Mouse (Mus musculus) brain, embryonic 14.5 days (tissue): Measurements from ENCODE around the gene 5430427O19Rik. TPM values are rescaled to one million over a fixed set of nuclear protein-coding genes. Genes with fewer than 3 reads are reported as not detected.

Experiments
- DNase-seq: peaks from one replicate; pipeline ENCODE4 v3.0.0-alpha.2; 2011; ENCODE audit warnings: low read depth
- CTCF ChIP-seq: fragments of 200-500 bp; IDR thresholded peaks from 2 replicates; pipeline ENCODE4 v1.5.1; 2012; ENCODE audit warnings: inconsistent platforms, mild to moderate bottlenecking, moderate library complexity, borderline replicate concordance; ENCODE audit not compliant: insufficient read depth, insufficient read length; ENCODE audit errors: extremely low read depth
- POLR2A ChIP-seq: fragments of 200-500 bp; IDR thresholded peaks from 2 replicates; pipeline ENCODE4 v1.6.1; 2012; ENCODE audit warnings: mild to moderate bottlenecking, inconsistent platforms, borderline replicate concordance; ENCODE audit not compliant: poor library complexity, insufficient read depth, insufficient read length, severe bottlenecking; ENCODE audit errors: extremely low read depth
- polyA plus RNA-seq: library from polyadenylated mRNA; depleted of rRNA; stranded (reverse); fragments of >200 nt; gene quantifications from 2 replicates; pipeline ENCODE4 v1.2.3, GENCODE M21; 2012; rRNA removed

Gene 5430427O19Rik
- polyA plus RNA-seq, 1 experiment: 0.03 TPM

DNA sequence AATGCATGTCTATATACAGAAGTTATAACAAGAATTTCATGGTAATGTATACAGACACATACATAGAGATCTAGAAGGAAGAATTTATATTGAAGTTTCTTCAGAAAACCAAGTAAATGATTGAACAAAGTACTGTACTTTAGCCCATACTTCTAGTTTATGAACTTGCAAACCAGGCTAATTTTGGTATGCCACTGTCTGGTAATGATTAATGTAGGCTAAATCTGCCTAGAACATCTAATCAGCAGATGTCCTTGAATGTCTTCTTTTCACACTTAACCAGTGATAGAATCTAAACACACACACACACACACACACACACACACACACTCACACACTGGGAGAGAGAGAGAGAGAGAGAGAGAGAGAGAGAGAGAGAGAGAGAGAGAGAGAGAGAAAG lies 8.1 kb downstream of the 5430427O19Rik start:
- DNase-seq: no peak
- TF ChIP-seq POLR2A: no peak
- no peak for TF ChIP-seq CTCF

DNA sequence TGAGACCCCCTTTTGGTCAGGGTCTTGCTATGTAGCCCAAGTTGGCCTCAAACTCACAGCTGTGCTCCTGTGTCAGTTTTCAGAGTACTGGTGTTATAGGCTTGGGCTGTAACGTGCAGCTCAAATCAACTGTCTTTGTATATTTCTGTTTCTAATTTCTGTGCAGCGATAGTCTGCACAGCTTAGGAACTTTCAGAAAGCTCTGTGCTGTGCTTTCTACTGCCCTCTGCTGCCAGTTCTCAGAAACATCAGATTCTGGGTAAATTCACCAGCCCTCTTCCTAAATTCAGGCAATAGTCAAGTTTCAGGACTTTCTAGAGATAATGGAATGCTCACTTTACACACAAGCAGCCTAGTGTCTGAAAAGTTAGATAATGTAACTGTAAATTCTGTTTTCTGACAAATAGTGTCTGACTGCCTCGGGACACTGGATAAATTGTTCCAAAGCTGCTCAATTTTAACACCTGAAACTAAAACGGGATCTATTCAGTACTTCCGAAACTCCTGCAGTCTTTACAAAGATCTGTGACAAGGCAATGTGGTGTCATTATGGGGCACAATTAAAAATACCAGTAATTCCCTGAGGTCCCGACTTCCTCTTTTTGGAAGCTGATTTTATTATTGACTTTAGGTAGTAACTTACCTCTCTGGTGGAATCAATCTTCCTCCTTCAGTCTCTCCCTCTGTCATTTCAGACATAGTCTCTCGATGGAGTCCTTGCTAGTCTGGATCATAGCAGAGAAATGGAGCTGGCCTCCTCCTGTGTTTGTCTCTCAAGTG lies 9.2 kb downstream of the 5430427O19Rik start:
- DNase-seq: peak; percentile 45
- TF ChIP-seq CTCF: peak; percentile 51; the same call in 1 of the 2 replicates
- no peak for TF ChIP-seq POLR2A

GRCm38 (mm10) chrX:85886651-85887050 lies 16.5 kb downstream of the 5430427O19Rik start:
- no peak for DNase-seq
- TF ChIP-seq POLR2A: no peak
- TF ChIP-seq CTCF: no peak

GRCm38 (mm10) chrX:85901195-85901594 lies 31.0 kb downstream of the 5430427O19Rik start:
- DNase-seq: no peak

GRCm38 (mm10) chrX:85919034-85919433 lies 48.9 kb downstream of the 5430427O19Rik start:
- TF ChIP-seq POLR2A (no peak), CTCF (peak; percentile 36; the same call in 1 of the 2 replicates)
- peak; percentile 31 for DNase-seq

More at GRCm38 (mm10) chrX:85901195-85901594, 31.0 kb downstream of the 5430427O19Rik start:
- TF ChIP-seq POLR2A: no peak
- TF ChIP-seq CTCF: no peak

- no peak for TF ChIP-seq CTCF
- no peak for TF ChIP-seq POLR2A
- DNase-seq: peak; percentile 58
Observed at GRCm38 (mm10) chrX:85932991-85933390, 62.8 kb downstream of the 5430427O19Rik start.

Other genes starting within 250 kb of the 5430427O19Rik start
- 5.0 and 6.7 TPM in 2 replicates for gene Gk, start 93.5 kb upstream of the 5430427O19Rik start, polyA plus RNA-seq
- not detected in 2 replicates for gene Samt3, start 173.8 kb downstream of the 5430427O19Rik start, polyA plus RNA-seq